Mouse (Mus musculus) G1E (cell line): ENCODE measurements around the gene Man2b2.

ENCODE experiments used
- CTCF ChIP-seq: IDR thresholded peaks from 2 replicates; pipeline ENCODE4 v1.5.1; 2012; ENCODE audit warnings: low read depth, low read length, inconsistent platforms, mixed read lengths
- GATA1 ChIP-seq: IDR thresholded peaks from 2 replicates; pipeline ENCODE4 v1.6.1; 2012; ENCODE audit warnings: borderline replicate concordance, low read length, inconsistent platforms, mixed read lengths
- TAL1 ChIP-seq: conservative IDR thresholded peaks from 2 replicates; pipeline ENCODE4 v1.6.1; 2012; ENCODE audit warnings: low read depth, low read length, inconsistent platforms, mixed read lengths

GRCm38 (mm10) chr5:36839602-36840001 lies 9.1 kb upstream of the Man2b2 start:
- TF ChIP-seq GATA1 (no peak), CTCF (no peak), TAL1 (no peak)
